Mouse (Mus musculus): ENCODE measurements around the gene Olfr1231.

Olfr1231 gene

DNA sequence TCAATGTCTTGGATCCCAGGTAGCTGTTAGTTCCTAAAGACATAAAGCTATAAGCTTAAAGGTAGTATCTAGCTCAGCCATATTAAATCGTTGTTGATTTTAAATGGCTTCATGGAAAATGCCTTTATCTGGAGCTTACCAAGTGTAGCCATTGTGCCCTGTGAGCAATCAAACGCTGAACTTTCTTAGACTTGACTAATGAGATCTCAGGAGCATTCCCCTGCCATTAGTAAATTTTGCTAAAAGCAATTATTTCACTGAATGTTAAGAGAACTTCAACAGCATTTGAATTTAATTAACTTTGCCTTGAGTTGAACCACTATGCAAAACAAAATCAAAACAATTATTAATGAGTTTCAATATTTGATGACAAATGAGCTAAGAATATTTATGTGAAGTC, at the start of gene Olfr1231:
Olfr1231 (minus strand) TSS at position 101 of the 400 bp plus-strand sequence.
- DNase-seq (ENCODE audit: extremely low spot score, low read depth, low spot score) = no peak

DNA sequence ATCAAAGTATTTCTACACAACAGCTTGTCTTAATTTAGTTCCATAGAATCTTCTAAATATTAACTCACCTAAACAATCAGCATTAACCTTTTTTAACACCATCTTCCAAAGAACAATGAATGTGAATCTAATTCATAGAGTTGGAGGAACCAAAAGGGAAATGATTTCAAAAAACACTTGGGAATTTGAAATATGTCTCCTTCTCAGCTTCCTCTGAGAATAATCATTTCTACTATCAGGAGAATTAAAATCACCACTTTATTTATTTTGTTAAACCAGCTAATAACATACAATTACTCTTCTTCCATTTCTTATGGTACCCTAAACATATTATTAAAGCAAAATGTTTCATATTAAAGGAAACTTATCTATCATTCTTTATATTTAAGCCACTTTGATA, 35.4 kb upstream of the Olfr1231 start, which contains the start of gene Olfr1233:
Olfr1233 (minus strand) TSS at position 101 of the 400 bp plus-strand sequence.
- DNase-seq (ENCODE audit: extremely low spot score, low read depth, low spot score) = no peak

DNA sequence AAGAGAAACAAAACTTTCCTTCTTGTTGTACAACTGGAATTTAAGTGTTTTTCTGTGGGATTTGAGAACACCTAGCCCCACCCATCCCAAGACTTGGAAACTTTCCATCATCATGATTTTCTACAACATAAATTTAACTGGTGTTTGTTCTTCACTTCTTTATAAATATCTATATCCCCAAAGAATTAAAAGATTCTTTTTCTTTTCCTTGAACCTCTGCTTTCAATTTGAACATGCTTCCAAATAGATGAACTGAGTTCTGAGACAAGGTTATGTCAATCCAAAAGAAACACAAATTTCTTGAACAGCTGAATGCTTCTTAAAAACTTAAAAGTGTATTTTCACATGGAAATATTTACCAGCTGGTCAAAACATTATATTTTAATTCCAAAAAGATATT, 22.7 kb upstream of the Olfr1231 start, which contains the start of gene Olfr1232:
Olfr1232 (minus strand) TSS at position 101 of the 400 bp plus-strand sequence.
- no peak for DNase-seq (ENCODE audit: extremely low spot score, low read depth, low spot score)

DNA sequence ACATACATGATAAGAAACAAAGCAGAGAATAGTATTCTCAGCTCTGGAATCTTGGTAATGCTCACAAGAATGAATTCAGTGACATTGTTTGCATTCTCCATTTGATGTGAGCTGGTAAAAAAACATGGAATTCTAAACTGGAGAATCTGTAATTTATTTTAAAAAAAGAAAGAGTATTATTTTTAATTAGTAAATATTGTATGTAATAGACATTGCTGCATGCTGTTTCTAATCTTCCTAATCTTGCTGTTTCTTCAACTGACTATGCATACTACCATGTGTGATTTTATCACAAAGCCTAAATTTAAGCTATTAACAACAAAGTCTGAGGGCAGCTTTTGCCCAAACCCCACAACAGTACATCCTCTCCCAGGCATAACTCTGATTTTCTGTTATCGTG, 9.7 kb downstream of the Olfr1231 start, which contains the start of gene Olfr1230:
Olfr1230 (minus strand) TSS at position 101 of the 400 bp plus-strand sequence.
- no peak for DNase-seq (ENCODE audit: extremely low spot score, low read depth, low spot score)

DNA sequence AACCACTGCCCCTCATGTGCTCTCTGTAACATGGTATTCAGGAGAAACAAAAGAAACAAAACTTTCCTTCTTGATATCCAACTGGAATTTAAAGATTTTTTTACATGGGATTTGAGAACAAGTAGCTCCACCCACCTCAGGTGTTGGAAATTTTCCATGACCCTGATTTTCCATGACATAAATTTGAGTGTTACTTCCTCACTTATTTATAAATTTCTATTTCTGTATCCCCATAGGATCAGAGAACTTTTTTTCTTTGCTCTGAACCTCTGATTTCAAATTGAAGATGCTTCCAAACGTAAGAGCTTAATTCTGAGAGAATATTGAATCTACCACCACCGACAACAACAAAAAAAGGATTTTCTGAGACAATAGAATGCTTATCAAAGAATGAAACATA, 19.0 kb downstream of the Olfr1231 start, which contains the start of gene Olfr1229:
Olfr1229 (minus strand) TSS at position 101 of the 400 bp plus-strand sequence.
- no peak for DNase-seq (ENCODE audit: extremely low spot score, low read depth, low spot score)

DNA sequence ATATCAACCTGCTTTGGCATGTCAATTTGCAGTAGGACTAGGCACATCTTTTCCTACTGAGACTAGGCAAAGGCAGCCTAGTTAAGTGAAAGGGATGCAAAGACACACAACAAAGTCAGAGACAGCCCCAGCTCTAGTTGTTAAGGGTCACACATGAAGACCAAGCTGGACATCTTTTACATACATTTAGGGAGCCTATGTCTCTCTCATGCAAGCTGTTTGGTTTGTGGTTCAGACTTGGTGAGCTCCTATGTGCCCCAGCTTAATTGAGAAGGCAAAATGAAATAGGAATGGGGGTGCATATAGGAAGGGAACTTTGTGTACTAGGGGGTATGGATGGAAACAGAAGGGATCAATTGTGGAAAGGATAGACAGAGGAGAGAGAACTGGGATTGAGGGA, 52.9 kb downstream of the Olfr1231 start, which contains the start of gene Olfr1228:
Olfr1228 (minus strand) TSS at position 101 of the 400 bp plus-strand sequence.
- DNase-seq (ENCODE audit: extremely low spot score, low read depth, low spot score) = no peak

Measured in hindlimb bud, embryonic 11.5 days (tissue).